Mouse (Mus musculus) heart, embryonic 14.5 days (tissue): ENCODE results near the gene Phf24. TPM values are rescaled to one million over a fixed set of nuclear protein-coding genes. Genes with fewer than 3 reads are reported as not detected.

Experiments
- ATAC-seq: fragments of 200-750 bp; cut with Nextera tagmentation; 2 replicates; pipeline ENCODE4 v1.8.0; 2017; ENCODE audit warnings: low read depth, moderate TSS enrichment; ENCODE audit not compliant: insufficient number of reproducible peaks, insufficient read depth, low FRiP score
- H3K27ac ChIP-seq, 2 experiments: fragments of 200-500 bp in 1 of 2; fragments of 300-500 bp in 1 of 2; sonication (generic) in 1 of 2; replicated peaks in 1 of 2; 2 replicates each; pipeline ENCODE4 v1.5.1; 2012 to 2014; ENCODE audit warnings: low read depth in 2 of 2, low read length in 2 of 2, control low read depth in 1 of 2, mild to moderate bottlenecking in 1 of 2, mixed read lengths in 1 of 2; ENCODE audit not compliant: control insufficient read depth in 1 of 2, insufficient read depth in 1 of 2
- H3K27me3 ChIP-seq: fragments of 300-500 bp; sonication (generic); 2 replicates; pipeline ENCODE4 v1.6.1; 2014; ENCODE audit warnings: mild to moderate bottlenecking, low read length, control low read depth; ENCODE audit not compliant: control insufficient read depth, insufficient read depth
- H3K36me3 ChIP-seq: fragments of 300-500 bp; sonication (generic); 2 replicates; pipeline ENCODE4 v1.6.1; 2014; ENCODE audit warnings: mild to moderate bottlenecking, control low read depth, low read length, mixed read lengths; ENCODE audit not compliant: control insufficient read depth, insufficient read depth
- H3K4me1 ChIP-seq, 2 experiments: fragments of 200-500 bp in 1 of 2; fragments of 300-500 bp in 1 of 2; sonication (generic) in 1 of 2; 2 replicates each; pipeline ENCODE4 v1.6.1; 2012 to 2014; ENCODE audit warnings: low read length in 2 of 2, control low read depth in 1 of 2, mixed read lengths in 1 of 2; ENCODE audit not compliant: control insufficient read depth in 2 of 2, insufficient read depth in 2 of 2
- H3K4me2 ChIP-seq: fragments of 300-500 bp; sonication (generic); 2 replicates; pipeline ENCODE4 v1.6.1; 2014; ENCODE audit warnings: mild to moderate bottlenecking, low read length
- H3K4me3 ChIP-seq, 2 experiments: fragments of 200-500 bp in 1 of 2; fragments of 300-500 bp in 1 of 2; sonication (generic) in 1 of 2; 2 replicates each; pipeline ENCODE4 v1.5.1; 2012 to 2014; ENCODE audit warnings: low read length in 2 of 2, mild to moderate bottlenecking in 2 of 2, control low read depth in 1 of 2, low read depth in 1 of 2, moderate library complexity in 1 of 2; ENCODE audit not compliant: control insufficient read depth in 1 of 2, insufficient read depth in 1 of 2
- H3K9ac ChIP-seq: fragments of 300-500 bp; sonication (generic); 2 replicates; pipeline ENCODE4 v1.6.1; 2014; ENCODE audit warnings: mild to moderate bottlenecking, low read length
- H3K9me3 ChIP-seq: fragments of 300-500 bp; sonication (generic); 2 replicates; pipeline ENCODE4 v1.6.1; 2016; ENCODE audit warnings: low read length, control low read depth; ENCODE audit not compliant: control insufficient read depth
- WGBS: fragments of 180-500 bp; shearing (Covaris S2); extraction: QIAGEN DNeasy Blood & Tissue Kit; methylation state at CpG from one replicate; pipeline ENCODE4 v1.1.7; 2014; 5-methylcytosine and 5-hydroxymethylcytosine counted together
- polyA plus RNA-seq: library from polyadenylated mRNA; unstranded; fragments of >200 nt; fragmentation: Nextera tagmentation; extraction: Ambion mirVana; gene quantifications from 2 replicates; pipeline ENCODE4 v1.2.1, GENCODE M21; 2014

Phf24 gene
- polyA plus RNA-seq, 1 experiment from 2014 or later, result 5.6 TPM

GRCm38 (mm10) chr4:42876586-42877291, 39.7 kb upstream of the Phf24 start:
- Histone ChIP-seq H3K4me2 (no peak overlapping the region), H3K4me1 (peaks cover 2 to 6% of the 10 kb centered on the region in 2 experiments; a peak in 2 of 4 replicates), H3K27ac (no peak overlapping the region), H3K9me3 (no peaks in the 10 kb centered on the region), H3K36me3 (no peaks in the 10 kb centered on the region), H3K9ac (no peak overlapping the region), H3K4me3 (no peak overlapping the region), H3K27me3 (no peaks in the 10 kb centered on the region)
- peak; percentile 43; the same call in 1 of the 2 replicates for ATAC-seq
- WGBS, result 29% methylated on average over 5 of the region's 5 CpGs

GRCm38 (mm10) chr4:42877657-42878056, 38.8 kb upstream of the Phf24 start:
- no peaks in the 10 kb centered on the region for H3K36me3 ChIP-seq
- H3K9me3 ChIP-seq, result no peaks in the 10 kb centered on the region
- no peak for ATAC-seq
- H3K4me3 ChIP-seq, result no peak overlapping the region
- H3K4me1 ChIP-seq, result peaks cover 2 to 6% of the 10 kb centered on the region in 2 experiments; a peak in 2 of 4 replicates
- H3K27ac ChIP-seq, result no peak overlapping the region
- no peak overlapping the region for H3K4me2 ChIP-seq
- no peaks in the 10 kb centered on the region for H3K27me3 ChIP-seq
- WGBS, result 83% methylated on average over 2 of the region's 2 CpGs
- no peak overlapping the region for H3K9ac ChIP-seq

GRCm38 (mm10) chr4:42879829-42880676, 36.4 kb upstream of the Phf24 start:
- no peak overlapping the region for H3K4me2 ChIP-seq
- 50% methylated on average over 16 of the region's 16 CpGs for WGBS
- no peak for ATAC-seq

GRCm38 (mm10) chr4:42880677-42880948, 35.8 kb upstream of the Phf24 start:
- ATAC-seq, result no peak
- no peak overlapping the region for H3K4me3 ChIP-seq
- no peak overlapping the region for H3K9ac ChIP-seq
- H3K4me1 ChIP-seq, result peaks cover 2 to 6% of the 10 kb centered on the region in 2 experiments; a peak in 2 of 4 replicates
- H3K9me3 ChIP-seq, result no peaks in the 10 kb centered on the region
- H3K4me2 ChIP-seq, result no peak overlapping the region
- 35% methylated on average over 1 of the region's 1 CpGs for WGBS
- H3K27ac ChIP-seq, result no peak overlapping the region
- H3K36me3 ChIP-seq, result no peaks in the 10 kb centered on the region
- H3K27me3 ChIP-seq, result no peaks in the 10 kb centered on the region

More at GRCm38 (mm10) chr4:42879829-42880676, 36.4 kb upstream of the Phf24 start:
- no peak overlapping the region for H3K27ac ChIP-seq
- H3K4me3 ChIP-seq, result no peak overlapping the region
- H3K27me3 ChIP-seq, result no peaks in the 10 kb centered on the region
- peaks cover 2 to 6% of the 10 kb centered on the region in 2 experiments; a peak in 2 of 4 replicates for H3K4me1 ChIP-seq
- H3K36me3 ChIP-seq, result no peaks in the 10 kb centered on the region
- no peaks in the 10 kb centered on the region for H3K9me3 ChIP-seq
- H3K9ac ChIP-seq, result no peak overlapping the region

- ATAC-seq, result no peak
- 85% methylated on average over 6 of the region's 6 CpGs for WGBS
- H3K9ac ChIP-seq, result no peak overlapping the region
- H3K36me3 ChIP-seq, result no peaks in the 10 kb centered on the region
- no peak overlapping the region for H3K4me3 ChIP-seq
- H3K4me1 ChIP-seq, result no peaks in the 10 kb centered on the region
- H3K9me3 ChIP-seq, result no peaks in the 10 kb centered on the region
- no peak overlapping the region for H3K4me2 ChIP-seq
- H3K27ac ChIP-seq, result no peak overlapping the region
- no peaks in the 10 kb centered on the region for H3K27me3 ChIP-seq
These were observed 29.5 kb upstream of the Phf24 start for GRCm38 (mm10) chr4:42886926-42887325.

- H3K27me3 ChIP-seq, result no peaks in the 10 kb centered on the region
- WGBS, result 87% methylated on average over 6 of the region's 6 CpGs
- no peak for ATAC-seq
These were observed 27.7 kb upstream of the Phf24 start for GRCm38 (mm10) chr4:42888806-42889205.

GRCm38 (mm10) chr4:42891176-42891575, 25.3 kb upstream of the Phf24 start:
- H3K27me3 ChIP-seq, result no peaks in the 10 kb centered on the region
- H3K27ac ChIP-seq, result no peak overlapping the region
- no peak for ATAC-seq
- no peak overlapping the region for H3K9ac ChIP-seq
- no peak overlapping the region for H3K4me2 ChIP-seq
- H3K9me3 ChIP-seq, result no peaks in the 10 kb centered on the region
- WGBS, result 69% methylated on average over 7 of the region's 7 CpGs
- no peaks in the 10 kb centered on the region for H3K4me1 ChIP-seq
- H3K4me3 ChIP-seq, result no peak overlapping the region
- H3K36me3 ChIP-seq, result no peaks in the 10 kb centered on the region

More at GRCm38 (mm10) chr4:42888806-42889205, 27.7 kb upstream of the Phf24 start:
- Histone ChIP-seq H3K4me1 (no peaks in the 10 kb centered on the region), H3K9ac (no peak overlapping the region), H3K27ac (no peak overlapping the region), H3K4me2 (no peak overlapping the region), H3K36me3 (no peaks in the 10 kb centered on the region), H3K4me3 (no peak overlapping the region), H3K9me3 (no peaks in the 10 kb centered on the region)
